Mouse (Mus musculus): ENCODE measurements around the gene Nmur2. TPM values are rescaled to one million over a fixed set of nuclear protein-coding genes. Genes with fewer than 3 reads are reported as not detected.

The Nmur2 gene
- total RNA-seq (2021) = not detected
- long read RNA-seq, experiment 1 = 0 reads
- long read RNA-seq, experiment 2 = 0 reads

DNA sequence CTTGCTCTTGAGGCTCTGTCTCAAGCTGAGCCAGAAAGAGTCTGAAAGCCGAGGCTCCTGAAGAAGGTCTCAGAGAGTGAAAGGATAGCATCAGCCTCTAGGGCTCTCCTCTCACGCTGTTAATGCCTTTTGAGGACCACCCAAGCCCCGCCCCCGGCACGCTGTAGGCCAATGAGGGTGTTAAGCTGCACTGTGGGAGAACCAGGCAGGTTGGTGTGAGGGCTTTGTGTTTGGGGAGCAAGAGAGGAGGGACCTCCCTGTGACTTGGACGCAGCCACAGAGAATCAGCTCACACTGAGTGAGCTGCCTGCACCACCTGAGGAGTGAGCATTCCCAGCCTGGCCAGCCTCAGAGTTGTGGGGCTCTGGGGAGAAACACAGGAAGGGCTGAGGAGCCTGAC is at the start of gene Nmur2:
Gene Nmur2 (minus strand): TSS at position 94 of the 400 bp plus-strand sequence.
- no peak for DNase-seq (ENCODE audit: low spot score in 2 of 2)

DNA sequence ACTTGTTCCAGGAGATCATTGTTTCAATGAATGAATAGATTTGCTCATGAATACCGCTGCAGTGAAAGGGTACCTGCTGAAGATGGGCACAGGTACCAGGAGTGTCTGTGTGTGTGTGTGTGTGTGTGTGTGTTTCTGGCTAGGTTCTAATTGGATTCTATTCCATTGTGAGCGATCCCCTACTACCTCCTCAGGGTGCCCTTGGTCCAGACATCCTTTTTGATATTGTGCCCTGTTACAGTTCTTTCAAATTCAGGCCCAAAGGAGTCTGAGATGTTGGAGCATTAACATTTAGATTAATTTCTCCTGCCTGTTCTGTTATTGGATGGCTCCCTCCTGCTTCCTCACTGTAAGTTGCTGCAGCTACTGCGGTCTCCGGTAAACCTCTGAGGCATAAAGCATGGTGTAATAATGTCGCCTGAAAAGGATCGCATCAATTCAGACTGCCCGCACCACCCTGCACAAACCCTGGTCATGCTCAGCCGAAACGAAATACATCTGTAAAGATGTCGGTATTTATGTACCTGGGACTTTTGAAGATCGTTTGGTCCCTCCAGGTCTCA is 48.4 kb upstream of the Nmur2 start:
- no peak for DNase-seq (ENCODE audit: low spot score in 2 of 2)

DNA sequence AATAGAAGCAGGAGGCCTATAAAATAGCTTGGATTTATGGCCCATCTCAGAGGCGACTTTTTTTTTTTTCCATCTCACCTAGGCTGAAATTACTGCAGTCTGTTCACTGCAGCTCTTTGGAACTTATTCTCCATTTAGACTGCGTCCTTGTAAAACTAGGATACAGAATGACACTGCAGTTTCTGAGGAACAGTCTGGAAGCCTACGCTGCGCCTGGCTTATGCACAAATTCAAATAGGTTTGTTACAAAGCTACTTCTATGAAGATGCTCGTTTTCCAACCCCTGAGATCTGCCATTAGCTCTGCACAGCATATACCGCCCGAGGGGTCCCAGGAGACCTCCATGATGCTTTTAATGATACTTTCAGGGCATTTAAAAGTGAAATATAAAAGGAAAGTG is 31.3 kb upstream of the Nmur2 start:
- no peak for DNase-seq (ENCODE audit: low spot score in 2 of 2)

DNA sequence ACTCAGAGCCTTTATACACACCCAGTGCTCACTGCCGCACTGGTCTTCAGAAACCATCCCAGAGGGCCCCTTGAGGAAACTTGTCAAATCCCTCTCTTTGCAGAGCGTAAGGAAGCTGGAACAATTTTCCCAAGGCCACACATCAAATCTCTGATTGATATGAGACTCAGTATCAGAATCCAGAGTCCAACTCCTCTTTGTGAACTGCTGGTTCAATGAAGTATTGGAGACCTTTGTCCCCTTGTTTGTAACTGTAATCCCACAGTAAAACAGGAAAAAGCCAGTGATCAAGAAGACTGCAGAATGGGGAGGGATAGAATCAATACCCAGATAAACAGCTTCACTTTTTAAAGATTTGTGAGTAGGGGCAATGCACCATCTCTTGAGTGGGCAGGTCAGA is 28.8 kb upstream of the Nmur2 start:
- DNase-seq (ENCODE audit: low spot score in 2 of 2) = no peak

DNA sequence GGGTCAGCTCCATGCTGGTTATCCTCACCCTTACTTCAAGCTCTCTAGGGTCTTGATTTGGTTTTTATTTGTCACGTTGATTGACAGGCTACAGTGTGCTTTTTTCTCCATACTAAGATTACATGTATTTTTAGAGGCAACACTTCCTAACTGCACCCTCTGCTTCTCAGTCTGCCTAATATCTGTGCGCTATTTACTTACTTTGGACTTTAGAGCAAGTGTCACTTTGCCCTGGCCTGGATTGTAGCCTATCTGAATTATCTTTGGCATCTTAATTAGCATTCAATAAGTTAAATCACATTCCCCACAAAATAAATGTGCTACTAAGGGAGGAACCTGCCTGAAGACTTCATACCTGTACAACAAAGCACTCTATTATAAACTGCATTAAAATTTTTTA is 24.3 kb upstream of the Nmur2 start:
- DNase-seq (ENCODE audit: low spot score in 2 of 2) = no peak

DNA sequence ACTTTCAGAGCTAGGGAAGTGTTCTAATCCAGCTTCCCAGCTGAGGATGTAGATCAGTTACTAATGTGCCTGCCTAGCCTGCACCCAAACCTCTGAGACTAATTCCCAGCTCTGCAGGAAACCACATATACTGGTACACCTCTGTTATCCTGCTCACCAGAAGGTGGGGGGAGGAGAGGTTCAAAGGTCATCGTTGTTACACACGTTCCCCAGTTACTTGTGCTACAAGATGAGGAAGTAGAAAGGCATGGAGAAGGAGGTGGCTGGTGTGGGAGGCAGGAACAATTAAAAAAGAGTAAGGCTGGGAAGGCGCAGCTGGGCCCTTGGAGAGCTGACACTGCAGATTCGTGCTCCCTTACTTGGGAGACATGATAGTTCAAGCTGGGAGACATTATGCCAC is 23.8 kb upstream of the Nmur2 start:
- DNase-seq (ENCODE audit: low spot score in 2 of 2) = no peak

DNA sequence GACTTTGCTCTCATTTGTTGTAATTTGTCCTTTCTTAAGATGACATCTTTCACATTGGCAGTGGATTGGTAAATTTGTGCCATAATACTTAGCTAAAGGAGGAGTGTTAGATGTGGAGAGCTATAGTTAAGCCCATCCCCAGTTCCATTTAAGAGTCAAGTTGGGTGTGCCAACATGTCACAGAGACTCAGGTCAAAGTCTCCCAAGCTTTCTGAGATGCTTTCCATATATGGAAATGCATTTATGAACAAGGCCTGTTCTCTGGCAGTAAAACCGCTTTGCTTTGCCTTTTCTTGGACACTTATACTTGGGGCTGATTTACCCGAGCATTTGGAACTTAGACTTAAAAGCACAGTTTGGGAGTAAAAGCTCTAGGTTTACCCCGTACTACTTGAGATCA is 18.4 kb upstream of the Nmur2 start:
- no peak for DNase-seq (ENCODE audit: low spot score in 2 of 2)

DNA sequence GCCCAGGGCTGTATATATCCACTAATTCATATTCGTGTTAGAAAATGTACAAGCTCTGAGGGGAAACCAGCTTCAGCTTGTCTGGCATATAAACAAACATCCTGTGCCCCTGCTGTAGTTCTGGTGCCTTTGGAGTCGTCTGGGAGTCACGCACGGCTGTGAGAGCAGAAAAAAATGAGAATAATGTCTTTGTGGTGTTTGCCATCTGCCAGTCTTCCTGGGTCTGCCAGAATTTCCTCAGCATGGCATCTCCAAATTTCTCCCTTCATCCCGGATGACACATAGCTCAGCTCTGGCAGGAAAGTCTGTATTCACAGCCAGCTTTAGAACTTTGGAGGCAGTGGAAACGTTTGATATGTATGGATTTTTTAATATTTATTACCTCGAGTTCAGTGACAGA is 13.6 kb upstream of the Nmur2 start:
- no peak for DNase-seq (ENCODE audit: low spot score in 2 of 2)

DNA sequence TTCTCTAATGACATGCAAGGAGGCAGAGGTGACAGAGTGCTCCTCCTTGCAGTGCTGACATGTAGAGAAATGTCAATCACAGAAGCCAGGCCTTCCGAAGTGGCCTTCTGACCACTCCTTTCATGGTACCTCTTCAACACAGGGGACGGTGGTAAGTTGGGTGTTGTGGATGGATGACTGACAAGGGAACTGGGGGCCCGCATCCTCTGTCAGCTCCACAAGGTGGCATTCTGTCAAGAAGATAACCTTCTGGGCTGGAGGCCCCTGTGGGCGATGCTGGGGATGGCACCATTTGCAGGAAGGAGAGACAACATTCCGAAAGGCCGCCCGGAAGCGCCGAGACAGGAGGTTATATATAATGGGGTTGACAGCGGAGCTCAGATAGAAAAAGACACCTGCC is 14.0 kb downstream of the Nmur2 start:
- DNase-seq (ENCODE audit: low spot score in 2 of 2) = no peak

DNA sequence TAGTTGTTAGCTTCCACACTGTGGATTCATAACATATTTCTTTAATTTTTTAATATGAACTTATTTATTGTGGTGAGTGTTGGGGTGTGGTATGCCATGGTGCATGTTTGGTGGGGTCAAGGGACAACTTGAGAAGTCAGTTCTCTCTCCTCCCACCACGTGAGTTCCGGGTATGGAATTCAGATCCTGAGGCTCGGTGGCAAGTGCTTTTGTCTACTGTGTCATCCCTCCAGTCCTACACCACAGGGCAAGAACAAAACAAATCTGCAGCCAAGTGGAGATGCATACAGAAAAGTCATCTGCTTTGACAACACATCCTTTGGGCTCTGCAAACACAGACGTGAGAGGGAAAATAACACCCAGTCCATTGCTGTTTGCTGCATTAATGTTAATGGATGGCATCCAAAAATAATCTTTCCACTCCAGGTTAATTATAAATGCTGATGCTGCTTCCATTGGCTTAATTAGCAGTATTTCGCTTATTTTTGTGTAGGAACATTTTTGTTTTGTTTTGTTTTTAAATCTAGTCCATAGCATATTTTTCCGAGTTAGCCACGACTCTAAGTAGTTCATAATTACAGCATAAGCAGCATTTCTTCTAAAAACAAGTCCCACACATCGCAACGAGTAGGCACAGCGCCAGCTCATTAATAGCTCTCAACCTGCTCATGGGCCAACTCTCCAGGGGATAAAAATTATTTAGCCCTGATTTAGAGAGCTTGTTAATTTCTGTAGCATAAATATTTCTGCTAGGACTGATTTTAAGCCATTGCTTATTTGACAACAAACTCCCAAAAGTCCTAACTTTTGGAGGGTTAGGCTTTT is 14.9 kb downstream of the Nmur2 start:
- no peak for DNase-seq (ENCODE audit: low spot score in 2 of 2)

DNA sequence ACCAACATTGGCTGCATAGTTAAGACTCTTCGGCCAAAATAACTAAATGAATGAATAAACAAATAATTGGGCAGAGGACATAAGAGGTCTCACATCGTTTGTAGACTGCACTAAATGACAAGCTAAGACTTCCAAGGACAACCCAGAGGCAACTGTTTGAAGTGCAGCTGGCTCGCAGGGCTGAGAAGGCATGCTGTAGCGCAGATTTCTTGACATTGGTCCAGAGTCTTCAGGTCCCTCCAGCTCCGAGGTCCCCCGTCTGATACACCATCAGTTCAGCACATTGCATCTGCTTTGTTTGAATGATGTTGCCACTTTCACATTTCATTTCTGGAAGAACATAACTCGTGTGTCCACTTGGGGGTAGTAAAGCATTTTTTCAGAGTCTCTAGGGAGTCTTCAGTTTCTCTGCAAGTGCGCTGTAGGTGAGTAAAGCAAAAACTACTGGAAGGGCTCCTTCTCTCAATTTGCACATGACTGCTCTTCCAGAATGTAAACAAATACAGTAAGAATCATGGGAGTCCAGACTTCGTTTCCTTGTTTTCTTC is 27.2 kb downstream of the Nmur2 start:
- no peak for DNase-seq (ENCODE audit: low spot score in 2 of 2)

DNA sequence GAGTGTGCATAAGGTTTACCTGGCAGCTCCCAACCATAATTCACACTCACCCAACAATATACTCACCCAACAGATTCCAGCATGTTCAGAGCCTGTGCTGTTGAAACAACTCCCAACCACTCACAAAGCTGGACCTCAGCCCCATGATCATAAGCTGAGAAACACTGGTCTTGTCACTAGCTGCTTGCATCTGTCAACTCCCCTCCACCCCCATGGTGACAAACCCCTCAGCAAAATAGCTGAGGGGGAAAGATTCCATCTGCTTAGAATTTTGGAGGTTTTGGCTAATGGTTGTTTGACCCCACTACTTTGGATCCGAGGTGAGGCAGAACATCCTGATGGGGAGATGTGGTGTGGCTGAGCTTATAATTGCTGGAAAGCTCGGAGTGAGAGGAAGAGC is 28.4 kb downstream of the Nmur2 start:
- DNase-seq (ENCODE audit: low spot score in 2 of 2) = no peak

DNA sequence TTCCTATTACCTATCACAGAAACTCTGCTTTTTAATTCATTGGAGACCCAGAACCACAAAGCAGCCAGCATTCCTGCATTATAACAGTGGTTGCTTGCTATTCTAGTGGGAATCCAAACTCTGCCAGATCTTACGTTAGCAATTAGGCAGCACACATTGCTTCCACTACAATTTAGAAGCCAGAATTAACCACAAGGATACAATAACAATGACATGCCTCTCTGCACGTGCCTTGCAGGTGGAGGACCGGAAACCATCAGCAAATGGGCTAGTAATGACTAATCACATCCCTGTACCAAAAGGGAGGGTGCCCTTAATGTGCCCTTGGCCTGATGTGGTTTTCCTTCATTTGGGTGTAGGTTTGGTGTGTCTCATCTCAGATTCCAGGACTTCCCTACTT is 32.5 kb downstream of the Nmur2 start:
- no peak for DNase-seq (ENCODE audit: low spot score in 2 of 2)

DNA sequence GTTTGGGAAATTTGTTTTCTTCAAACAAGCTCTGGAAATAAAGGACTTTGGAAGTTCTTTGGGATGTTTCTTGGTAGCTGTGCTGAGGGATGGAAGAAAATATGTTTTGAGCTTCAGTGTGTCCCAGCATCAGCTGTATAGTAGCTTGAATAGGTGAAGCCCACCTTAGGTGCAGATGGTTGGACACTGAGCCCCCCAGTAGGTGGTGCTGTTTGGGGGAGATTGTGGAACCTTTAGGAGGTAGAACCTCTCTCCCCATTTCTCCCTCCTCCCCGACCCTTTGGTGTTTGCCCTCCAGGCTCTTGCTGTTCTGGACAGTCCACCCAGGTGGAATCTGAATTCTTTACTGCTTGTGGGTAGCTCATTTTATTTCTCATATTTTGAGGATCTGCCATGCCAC is 48.0 kb downstream of the Nmur2 start:
- no peak for DNase-seq (ENCODE audit: low spot score in 2 of 2)

DNA sequence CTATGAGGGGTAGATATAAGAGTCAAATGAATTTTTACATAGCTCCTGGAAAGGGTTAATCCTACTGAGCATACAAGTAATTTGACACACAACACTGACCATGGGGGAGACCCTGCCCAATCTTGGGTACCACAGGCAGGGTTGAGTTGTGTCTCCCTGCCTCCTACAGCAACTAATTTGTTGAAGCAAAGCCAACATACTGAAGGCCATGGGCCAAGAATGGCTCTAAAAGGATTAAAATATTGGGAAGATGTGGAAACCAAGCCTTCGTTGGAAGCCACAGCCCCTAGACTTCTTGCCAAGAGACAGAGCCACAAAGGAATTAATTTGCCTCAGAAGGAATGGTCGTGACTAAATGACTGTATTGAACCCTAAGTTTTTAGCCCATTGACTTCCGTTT is 48.7 kb downstream of the Nmur2 start:
- no peak for DNase-seq (ENCODE audit: low spot score in 2 of 2)

DNA sequence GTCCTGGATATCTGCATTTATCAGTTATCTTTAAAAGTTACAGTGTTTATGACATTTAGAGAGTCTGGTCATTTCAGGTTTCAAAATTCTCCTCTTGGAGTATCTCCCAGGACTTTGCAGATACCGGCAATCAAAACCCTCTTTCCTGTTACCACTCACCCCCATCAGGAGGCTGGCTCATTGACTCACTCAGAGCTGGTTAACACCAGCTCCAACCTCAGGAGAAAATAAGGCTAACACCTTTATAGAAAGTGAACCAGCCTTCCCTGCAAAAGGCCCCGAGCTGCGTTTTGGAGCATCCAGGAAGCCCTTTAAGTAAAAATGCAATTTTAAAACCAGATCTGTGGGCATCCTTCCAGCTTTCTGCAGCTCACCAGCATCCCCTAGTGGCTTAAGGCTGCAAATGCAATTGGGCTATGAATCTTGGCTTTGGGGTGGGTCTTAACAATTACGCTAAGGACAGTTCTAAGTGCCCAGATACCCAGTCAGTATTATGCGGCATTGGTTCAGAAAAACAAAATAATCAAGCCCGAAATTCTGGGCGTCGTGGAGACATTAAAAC is 49.2 kb downstream of the Nmur2 start:
- peak in 1 of 2 experiments; percentile 28 for DNase-seq (ENCODE audit: low spot score in 2 of 2)

DNA sequence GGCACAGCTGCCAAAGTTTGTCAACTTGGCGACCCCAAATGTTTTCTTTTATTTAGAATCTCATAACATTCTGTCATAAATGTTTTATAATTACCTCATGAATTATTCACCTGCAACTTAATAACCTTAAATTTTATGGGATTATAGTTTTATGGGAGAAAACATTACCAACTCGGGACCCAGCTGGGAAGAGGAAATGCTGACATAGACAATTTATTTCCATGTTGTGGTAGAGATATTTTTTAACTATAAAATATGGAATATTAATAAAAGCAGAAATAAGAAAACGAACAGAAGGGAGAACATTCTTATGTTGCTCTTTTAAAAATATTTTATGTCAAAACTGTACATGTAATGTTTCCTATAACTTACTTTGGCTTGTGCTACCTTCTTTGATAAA is 56.2 kb downstream of the Nmur2 start:
- no peak for DNase-seq (ENCODE audit: low spot score in 2 of 2)

DNA sequence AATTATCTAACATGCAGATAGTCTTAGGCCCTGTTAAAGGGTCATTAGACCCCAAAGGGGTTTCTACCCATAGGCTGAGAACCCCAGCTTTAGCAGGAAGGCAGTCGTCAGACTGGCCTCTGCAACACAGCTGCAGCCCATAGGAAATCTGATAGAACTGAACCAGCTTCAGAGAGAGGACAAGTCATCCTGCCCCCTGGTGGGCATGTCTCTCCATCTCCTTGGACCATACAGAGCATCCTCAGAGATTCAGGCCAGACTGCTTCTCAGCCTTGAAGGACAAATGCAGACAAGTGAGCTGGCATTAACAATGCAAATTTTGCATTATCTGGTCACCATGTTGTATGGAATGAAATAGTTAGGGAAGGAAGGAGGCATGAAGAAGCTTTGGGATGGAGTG is 59.2 kb downstream of the Nmur2 start:
- DNase-seq (ENCODE audit: low spot score in 2 of 2) = no peak

DNA sequence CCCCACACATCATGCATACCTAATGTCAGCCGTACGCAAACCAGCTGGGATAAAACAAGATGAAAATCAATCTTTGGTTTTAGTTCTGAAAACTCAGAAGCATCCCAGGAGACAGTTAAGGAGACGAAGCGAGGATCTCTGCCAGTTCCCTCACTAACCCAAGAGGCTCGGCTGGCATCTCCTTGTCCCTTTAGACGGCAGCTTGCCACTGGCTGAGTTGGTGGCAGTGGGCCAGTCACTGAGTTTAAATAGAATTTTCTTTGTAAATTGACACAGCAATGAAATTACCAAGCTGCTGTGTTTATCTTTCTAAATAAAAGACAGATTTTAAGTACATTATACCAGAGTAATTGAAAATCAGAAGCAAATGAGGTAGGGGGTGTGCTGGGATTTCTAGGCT is 62.7 kb downstream of the Nmur2 start:
- DNase-seq (ENCODE audit: low spot score in 2 of 2) = no peak
